Mouse (Mus musculus) limb, embryonic 14.5 days (tissue): Measurements from ENCODE around the gene Cacna2d4. TPM values are rescaled to one million over a fixed set of nuclear protein-coding genes. Genes with fewer than 3 reads are reported as not detected.

ENCODE experiments used
- ATAC-seq: fragments of 200-750 bp; cut with Nextera tagmentation; 2 replicates; pipeline ENCODE4 v1.8.0; 2017; ENCODE audit warnings: low read depth, moderate number of reproducible peaks, moderate TSS enrichment; ENCODE audit not compliant: low FRiP score
- DNase-seq: peaks from one replicate; pipeline ENCODE4 v3.0.0-alpha.2; 2015; ENCODE audit warnings: low spot score
- H3K27ac ChIP-seq: fragments of 300-500 bp; sonication (generic); replicated peaks from 2 replicates; pipeline ENCODE4 v1.5.1; 2014; ENCODE audit warnings: low read depth, mild to moderate bottlenecking, low read length, moderate library complexity, mixed read lengths
- H3K27me3 ChIP-seq: fragments of 300-500 bp; sonication (generic); 2 replicates; pipeline ENCODE4 v1.6.1; 2014; ENCODE audit warnings: low read length, mixed read lengths; ENCODE audit not compliant: control insufficient read depth, insufficient read depth
- H3K36me3 ChIP-seq: fragments of 300-500 bp; sonication (generic); 2 replicates; pipeline ENCODE4 v1.6.1; 2014; ENCODE audit warnings: mild to moderate bottlenecking, low read length, moderate library complexity, mixed read lengths; ENCODE audit not compliant: control insufficient read depth, insufficient read depth
- H3K4me1 ChIP-seq: fragments of 300-500 bp; sonication (generic); 2 replicates; pipeline ENCODE4 v1.6.1; 2014; ENCODE audit warnings: antibody characterized with exemption, low read length, mixed read lengths; ENCODE audit not compliant: control insufficient read depth, insufficient read depth
- H3K4me2 ChIP-seq: fragments of 300-500 bp; sonication (generic); replicated peaks from 2 replicates; pipeline ENCODE4 v1.6.1; 2014; ENCODE audit warnings: low read depth, mild to moderate bottlenecking, low read length, moderate library complexity; ENCODE audit not compliant: severe bottlenecking
- H3K4me3 ChIP-seq: fragments of 300-500 bp; sonication (generic); replicated peaks from 2 replicates; pipeline ENCODE4 v1.5.1; 2014; ENCODE audit warnings: low read length
- H3K9ac ChIP-seq: fragments of 300-500 bp; sonication (generic); 2 replicates; pipeline ENCODE4 v1.6.1; 2014; ENCODE audit warnings: mild to moderate bottlenecking, low read depth, low read length, moderate library complexity; ENCODE audit not compliant: severe bottlenecking
- H3K9me3 ChIP-seq: fragments of 300-500 bp; sonication (generic); 2 replicates; pipeline ENCODE4 v1.6.1; 2016; ENCODE audit warnings: low read length; ENCODE audit not compliant: control insufficient read depth
- POLR2A ChIP-seq: fragments of 200-500 bp; IDR thresholded peaks from 2 replicates; pipeline ENCODE4 v1.8.0; 2012; ENCODE audit warnings: inconsistent platforms, mild to moderate bottlenecking, moderate library complexity, borderline replicate concordance; ENCODE audit not compliant: insufficient read depth, insufficient read length; ENCODE audit errors: extremely low read depth
- WGBS: fragments of 180-500 bp; shearing (Covaris S2); extraction: QIAGEN DNeasy Blood & Tissue Kit; methylation state at CpG from one replicate; pipeline ENCODE4 v1.1.7; 2014; 5-methylcytosine and 5-hydroxymethylcytosine counted together
- polyA plus RNA-seq, 2 experiments: library from polyadenylated mRNA; depleted of rRNA in 1 of 2; stranded (reverse) in 1 of 2; unstranded in 1 of 2; fragments of >200 nt; fragmentation: Nextera tagmentation in 1 of 2; extraction: Ambion mirVana in 1 of 2; gene quantifications; 2 replicates each; pipeline versions ENCODE4 v1.2.1 to v1.2.3; 2012 to 2014

Gene Cacna2d4
- polyA plus RNA-seq, 2 experiments = 0.08 TPM; not detected in 1

DNA sequence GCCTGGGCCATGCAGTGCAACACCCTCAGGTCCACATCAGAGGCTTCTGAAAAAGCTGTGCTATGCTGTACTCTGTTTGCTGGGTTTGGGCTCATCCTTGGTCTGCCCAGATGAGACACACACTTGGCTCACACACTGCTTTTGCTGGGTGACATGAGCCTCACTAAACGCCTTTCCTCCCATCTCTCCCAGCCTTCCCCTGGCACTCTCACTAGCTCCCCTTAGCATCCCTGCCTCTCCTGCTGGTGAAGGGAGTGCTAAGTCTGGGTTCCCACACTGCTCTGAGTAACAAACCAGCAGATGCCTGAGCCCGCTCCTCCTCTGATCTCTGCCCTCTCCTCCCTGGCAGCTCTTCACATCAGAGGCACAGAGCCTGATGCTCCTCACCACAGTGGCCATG lies 40.4 kb downstream of the Cacna2d4 start:
- no peak for ATAC-seq
- Histone ChIP-seq H3K27me3 (no peaks in the 10 kb centered on the region), H3K4me3 (no peak overlapping the region), H3K9ac (no peak overlapping the region), H3K4me1 (no peaks in the 10 kb centered on the region), H3K36me3 (no peaks in the 10 kb centered on the region), H3K4me2 (no peak overlapping the region), H3K9me3 (no peaks in the 10 kb centered on the region), H3K27ac (no peak overlapping the region)
- WGBS = 85% methylated on average over 2 of the region's 2 CpGs
- TF ChIP-seq POLR2A = no peak
- no peak for DNase-seq

DNA sequence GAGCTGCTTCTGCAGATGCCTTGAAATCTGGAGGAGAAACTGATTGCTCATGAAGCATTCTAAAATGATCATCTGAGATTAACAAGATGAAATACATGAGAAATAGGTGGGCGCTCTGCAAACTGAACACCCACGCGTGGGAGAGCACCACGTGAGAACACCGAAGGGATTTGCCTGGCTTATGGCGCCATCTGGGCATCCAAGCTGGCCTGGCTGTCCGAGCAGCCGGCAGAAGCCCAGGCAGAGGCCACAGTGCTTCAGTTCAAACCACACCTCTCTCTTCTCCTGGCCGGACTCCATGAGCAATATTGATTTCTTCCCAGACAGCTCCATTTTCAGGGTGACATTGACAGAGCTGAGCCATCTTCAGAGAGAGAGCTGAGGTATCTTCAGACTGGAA lies 44.4 kb downstream of the Cacna2d4 start:
- Histone ChIP-seq H3K4me3 (no peak overlapping the region), H3K4me2 (no peak overlapping the region), H3K27me3 (no peaks in the 10 kb centered on the region), H3K9ac (no peak overlapping the region), H3K27ac (no peak overlapping the region), H3K36me3 (no peaks in the 10 kb centered on the region), H3K4me1 (no peaks in the 10 kb centered on the region), H3K9me3 (no peaks in the 10 kb centered on the region)
- no peak for TF ChIP-seq POLR2A
- ATAC-seq (no peak), DNase-seq (no peak)
- 82% methylated on average over 9 of the region's 9 CpGs for WGBS

DNA sequence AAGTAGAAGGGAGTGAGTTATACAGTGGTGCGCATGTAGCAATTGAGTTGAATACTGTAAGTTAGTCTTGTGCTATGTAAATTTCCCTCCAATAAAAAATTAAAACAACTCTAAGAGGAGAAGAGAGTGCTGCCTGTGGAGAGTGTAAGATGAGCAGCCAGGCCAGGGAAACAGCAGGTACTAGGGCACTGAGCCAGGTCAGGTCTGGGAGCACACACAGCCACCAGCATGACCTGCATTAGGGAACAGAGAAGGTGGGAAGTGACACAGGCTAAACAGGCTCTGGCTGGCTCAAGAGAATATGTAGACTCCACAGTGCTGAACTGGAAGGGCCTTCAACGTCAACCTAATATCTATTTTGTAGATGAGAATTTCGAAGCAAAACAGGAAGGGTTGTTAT lies 65.0 kb downstream of the Cacna2d4 start:
- TF ChIP-seq POLR2A = no peak
- no peak overlapping the region for H3K4me3 ChIP-seq
- 92% methylated on average over 3 of the region's 3 CpGs for WGBS
- no peak overlapping the region for H3K27ac ChIP-seq
- ATAC-seq (no peak), DNase-seq (no peak)
- no peak overlapping the region for H3K9ac ChIP-seq
- H3K36me3 ChIP-seq = no peaks in the 10 kb centered on the region
- no peaks in the 10 kb centered on the region for H3K27me3 ChIP-seq
- no peaks in the 10 kb centered on the region for H3K4me1 ChIP-seq
- no peak overlapping the region for H3K4me2 ChIP-seq
- H3K9me3 ChIP-seq = no peaks in the 10 kb centered on the region

DNA sequence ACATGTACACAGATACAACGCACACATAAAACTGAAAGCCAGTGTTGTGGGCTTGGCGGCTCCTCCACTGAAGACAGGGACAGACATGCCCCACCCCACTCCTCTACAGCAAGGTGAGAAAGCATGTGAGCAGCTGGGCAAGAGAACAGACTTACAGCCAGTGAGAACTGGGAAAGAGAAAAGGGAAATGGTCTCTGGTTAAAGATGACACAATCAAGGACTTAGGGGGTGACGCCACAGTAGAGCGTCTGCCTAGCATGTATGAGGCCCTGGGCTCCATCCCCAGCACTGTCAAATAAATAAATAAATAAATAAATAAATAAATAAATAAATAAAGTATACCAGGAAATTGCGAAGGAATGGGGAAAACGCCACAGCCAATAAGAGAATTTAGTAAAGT lies 67.0 kb downstream of the Cacna2d4 start:
- DNase-seq = no peak

DNA sequence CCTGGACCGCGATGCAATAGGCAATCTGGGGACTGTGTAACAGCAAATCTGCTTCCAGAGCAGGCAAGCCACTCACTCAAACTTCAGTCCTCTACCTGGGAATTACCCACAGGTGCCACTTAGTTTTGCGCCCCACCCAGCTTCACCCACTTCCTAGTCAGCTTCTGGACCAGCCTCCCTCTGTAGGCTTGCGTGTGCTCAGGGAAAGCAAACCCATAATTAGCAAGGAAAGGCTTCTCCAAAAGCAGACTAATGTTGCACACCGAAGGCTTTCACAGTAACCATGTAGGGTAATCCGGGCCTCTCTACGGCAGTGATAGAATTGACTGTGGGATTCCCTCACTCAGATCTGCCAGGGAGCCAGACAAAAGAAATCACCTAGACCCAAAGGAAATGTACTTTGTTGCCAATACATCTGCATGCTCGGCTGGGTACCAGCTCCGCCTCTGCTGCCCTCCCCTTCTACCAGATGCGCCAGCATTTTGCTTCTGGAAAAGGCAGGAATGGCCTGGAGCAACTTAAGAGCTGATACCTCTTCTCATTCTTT lies 71.6 kb downstream of the Cacna2d4 start:
- Histone ChIP-seq H3K4me1 (no peaks in the 10 kb centered on the region), H3K27ac (no peak overlapping the region), H3K27me3 (no peaks in the 10 kb centered on the region), H3K9ac (no peak overlapping the region), H3K4me3 (no peak overlapping the region), H3K36me3 (no peaks in the 10 kb centered on the region), H3K4me2 (no peak overlapping the region), H3K9me3 (no peaks in the 10 kb centered on the region)
- DNase-seq (no peak), ATAC-seq (no peak)
- 53% methylated on average over 10 of the region's 10 CpGs for WGBS
- no peak for TF ChIP-seq POLR2A

More for the DNA sequence above, 67.0 kb downstream of the Cacna2d4 start:
- ATAC-seq = no peak
- Histone ChIP-seq H3K27me3 (no peaks in the 10 kb centered on the region), H3K27ac (no peak overlapping the region), H3K4me1 (no peaks in the 10 kb centered on the region), H3K36me3 (no peaks in the 10 kb centered on the region), H3K4me2 (no peak overlapping the region), H3K9me3 (no peaks in the 10 kb centered on the region), H3K4me3 (no peak overlapping the region), H3K9ac (no peak overlapping the region)
- TF ChIP-seq POLR2A = no peak
- 84% methylated on average over 6 of the region's 6 CpGs for WGBS

DNA sequence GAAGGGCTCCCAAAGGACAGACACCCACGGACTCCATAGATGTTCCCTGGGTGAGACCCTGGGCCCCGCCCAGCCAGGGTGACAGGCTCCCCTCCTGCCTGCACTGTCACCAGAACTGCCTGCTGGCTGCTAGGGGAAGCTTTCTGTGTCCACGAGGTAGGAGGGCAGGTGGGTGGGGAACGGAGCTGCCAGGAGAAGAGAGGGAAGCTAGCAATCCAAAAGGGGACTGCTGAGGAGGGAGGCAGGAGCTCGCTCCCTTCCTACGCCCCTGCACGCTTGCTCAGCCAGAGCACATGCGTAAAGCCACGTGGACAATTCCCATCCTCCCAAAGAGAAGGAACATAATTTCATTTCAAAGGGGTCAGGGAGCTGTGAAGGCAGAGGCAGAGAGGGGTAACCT lies 73.8 kb downstream of the Cacna2d4 start:
- Histone ChIP-seq H3K9me3 (no peaks in the 10 kb centered on the region), H3K27ac (no peak overlapping the region), H3K9ac (no peak overlapping the region), H3K27me3 (no peaks in the 10 kb centered on the region), H3K36me3 (no peaks in the 10 kb centered on the region), H3K4me3 (no peak overlapping the region), H3K4me1 (no peaks in the 10 kb centered on the region), H3K4me2 (no peak overlapping the region)
- 47% methylated on average over 9 of the region's 9 CpGs for WGBS
- DNase-seq (no peak), ATAC-seq (no peak)
- no peak for TF ChIP-seq POLR2A
